Mouse (Mus musculus) liver, postnatal 0 days (tissue): ENCODE results near the gene Apmap. TPM values are rescaled to one million over a fixed set of nuclear protein-coding genes. Genes with fewer than 3 reads are reported as not detected.

Experiments used
- ATAC-seq: fragments of 200-750 bp; cut with Nextera tagmentation; 2 replicates; pipeline ENCODE4 v1.8.0; 2017; ENCODE audit warnings: mild to moderate bottlenecking, moderate library complexity
- DNase-seq: peaks from one replicate; pipeline ENCODE4 v3.0.0-alpha.2; 2016
- H3K27ac ChIP-seq: fragments of 300-500 bp; sonication (generic); 2 replicates; pipeline ENCODE4 v1.5.1; 2014; ENCODE audit warnings: antibody characterized with exemption, moderate library complexity, mild to moderate bottlenecking, low read depth
- H3K27me3 ChIP-seq: fragments of 300-500 bp; sonication (generic); 2 replicates; pipeline ENCODE4 v1.6.1; 2014; ENCODE audit warnings: low read length, control low read depth, mixed read lengths; ENCODE audit not compliant: insufficient read depth
- H3K36me3 ChIP-seq: fragments of 300-500 bp; sonication (generic); replicated peaks from 2 replicates; pipeline ENCODE4 v1.6.1; 2014; ENCODE audit warnings: mild to moderate bottlenecking, control low read depth, low read length, moderate library complexity, mixed read lengths; ENCODE audit not compliant: insufficient read depth
- H3K4me1 ChIP-seq: fragments of 300-500 bp; sonication (generic); 2 replicates; pipeline ENCODE4 v1.6.1; 2014; ENCODE audit warnings: antibody characterized with exemption, mild to moderate bottlenecking, control low read depth; ENCODE audit not compliant: insufficient read depth
- H3K4me2 ChIP-seq: fragments of 300-500 bp; sonication (generic); 2 replicates; pipeline ENCODE4 v1.6.1; 2014; ENCODE audit warnings: low read depth, mild to moderate bottlenecking, low read length, moderate library complexity, mixed read lengths
- H3K4me3 ChIP-seq: fragments of 300-500 bp; sonication (generic); 2 replicates; pipeline ENCODE4 v1.5.1; 2014; ENCODE audit warnings: low read depth, low read length
- H3K9ac ChIP-seq: fragments of 300-500 bp; sonication (generic); replicated peaks from 2 replicates; pipeline ENCODE4 v1.6.1; 2014; ENCODE audit warnings: mild to moderate bottlenecking, moderate library complexity
- H3K9me3 ChIP-seq: fragments of 300-500 bp; sonication (generic); 2 replicates; pipeline ENCODE4 v1.6.1; 2016; ENCODE audit warnings: mild to moderate bottlenecking, control low read depth, low read length, mixed read lengths
- CTCF ChIP-seq: sonication (generic); IDR thresholded peaks from 2 replicates; pipeline ENCODE4 v1.5.1; 2016; ENCODE audit warnings: antibody characterized with exemption, low read depth
- EP300 ChIP-seq: IDR thresholded peaks from 2 replicates; pipeline ENCODE4 v1.6.1; 2016; ENCODE audit warnings: antibody characterized with exemption, low read depth, mild to moderate bottlenecking
- WGBS: fragments of 180-500 bp; shearing (Covaris S2); extraction: QIAGEN DNeasy Blood & Tissue Kit; methylation state at CpG from one replicate; pipeline ENCODE4 v1.1.7; 2014; ENCODE audit not compliant: insufficient replicate concordance; 5-methylcytosine and 5-hydroxymethylcytosine counted together
- polyA plus RNA-seq: library from polyadenylated mRNA; unstranded; fragments of >200 nt; fragmentation: Nextera tagmentation; extraction: Ambion mirVana; gene quantifications from 2 replicates; pipeline ENCODE4 v1.2.1, GENCODE M21; 2015

Gene Apmap
- polyA plus RNA-seq, 1 experiment from 2014 or later = 46.0 TPM

- DNase-seq (no peak), ATAC-seq (no peak)
- H3K27me3 ChIP-seq = no peaks in the 10 kb centered on the region
- H3K9ac ChIP-seq = no peak overlapping the region
- no peaks in the 10 kb centered on the region for H3K9me3 ChIP-seq
- H3K4me2 ChIP-seq = no peak overlapping the region
- peaks cover 12% of the 10 kb centered on the region for H3K36me3 ChIP-seq
- no peak for TF ChIP-seq CTCF
- TF ChIP-seq EP300 = no peak
- no peak overlapping the region for H3K4me3 ChIP-seq
- WGBS = 84% methylated on average over 8 of the region's 8 CpGs
- H3K27ac ChIP-seq = peak overlapping the region; percentile 18; the same call in 1 of the 2 replicates
- peaks cover 17% of the 10 kb centered on the region for H3K4me1 ChIP-seq
Observed at GRCm38 (mm10) chr2:150643726-150644415, 35.5 kb upstream of the Apmap start.

GRCm38 (mm10) chr2:150643166-150643565, 34.8 kb upstream of the Apmap start:
- Histone ChIP-seq H3K9ac (no peak overlapping the region), H3K9me3 (no peaks in the 10 kb centered on the region), H3K27ac (no peak overlapping the region), H3K4me1 (peaks cover 15% of the 10 kb centered on the region), H3K4me3 (no peak overlapping the region), H3K27me3 (no peaks in the 10 kb centered on the region), H3K36me3 (peaks cover 15% of the 10 kb centered on the region), H3K4me2 (no peak overlapping the region)
- TF ChIP-seq EP300 = no peak
- no peak for TF ChIP-seq CTCF
- DNase-seq (no peak), ATAC-seq (no peak)
- 77% methylated on average over 1 of the region's 1 CpGs for WGBS

- Histone ChIP-seq H3K4me2 (no peak overlapping the region), H3K9ac (no peak overlapping the region), H3K27ac (no peak overlapping the region), H3K4me3 (no peak overlapping the region), H3K36me3 (peaks cover 34% of the 10 kb centered on the region), H3K9me3 (no peaks in the 10 kb centered on the region), H3K4me1 (0 out of 2 replicates have a peak, but pooled peaks cover 3% of the 10 kb centered on the region), H3K27me3 (no peaks in the 10 kb centered on the region)
- peak; percentile 45 for ATAC-seq
- TF ChIP-seq EP300 (0 out of 2 replicates have a peak, but pooled peaks have one; percentile 8), CTCF (no peak)
- WGBS = 53% methylated on average over 2 of the region's 2 CpGs
- DNase-seq = no peak
Observed at GRCm38 (mm10) chr2:150638370-150638733, 30.0 kb upstream of the Apmap start.

GRCm38 (mm10) chr2:150637702-150638369, 29.5 kb upstream of the Apmap start:
- ATAC-seq (no peak), DNase-seq (no peak)
- Histone ChIP-seq H3K9ac (no peak overlapping the region), H3K9me3 (no peaks in the 10 kb centered on the region), H3K4me3 (no peak overlapping the region), H3K4me2 (no peak overlapping the region), H3K4me1 (0 out of 2 replicates have a peak, but pooled peaks cover 3% of the 10 kb centered on the region), H3K27ac (no peak overlapping the region), H3K36me3 (peaks cover 34% of the 10 kb centered on the region), H3K27me3 (no peaks in the 10 kb centered on the region)
- WGBS = 78% methylated on average over 6 of the region's 6 CpGs
- TF ChIP-seq CTCF (no peak), EP300 (no peak)

GRCm38 (mm10) chr2:150635877-150636446, 27.6 kb upstream of the Apmap start:
- ATAC-seq = peak; percentile 62
- no peak overlapping the region for H3K4me2 ChIP-seq
- no peak overlapping the region for H3K4me3 ChIP-seq
- H3K4me1 ChIP-seq = 0 out of 2 replicates have a peak, but pooled peaks cover 3% of the 10 kb centered on the region
- H3K9me3 ChIP-seq = no peaks in the 10 kb centered on the region
- no peaks in the 10 kb centered on the region for H3K27me3 ChIP-seq
- TF ChIP-seq CTCF (no peak), EP300 (peak; percentile 48; the same call in 1 of the 2 replicates)
- peaks cover 34% of the 10 kb centered on the region for H3K36me3 ChIP-seq
- H3K27ac ChIP-seq = no peak overlapping the region
- no peak for DNase-seq
- no peak overlapping the region for H3K9ac ChIP-seq
- WGBS = 71% methylated on average over 3 of the region's 3 CpGs

GRCm38 (mm10) chr2:150629255-150629654, 20.9 kb upstream of the Apmap start:
- no peak for ATAC-seq
- H3K36me3 ChIP-seq = peaks cover 55% of the 10 kb centered on the region

More at GRCm38 (mm10) chr2:150629255-150629654, 20.9 kb upstream of the Apmap start:
- no peak for TF ChIP-seq CTCF
- no peak for TF ChIP-seq EP300
- no peaks in the 10 kb centered on the region for H3K27me3 ChIP-seq
- H3K4me3 ChIP-seq = no peak overlapping the region
- no peak for DNase-seq
- H3K9me3 ChIP-seq = no peaks in the 10 kb centered on the region
- H3K4me1 ChIP-seq = no peaks in the 10 kb centered on the region
- H3K27ac ChIP-seq = no peak overlapping the region
- H3K4me2 ChIP-seq = no peak overlapping the region
- H3K9ac ChIP-seq = no peak overlapping the region
- 79% methylated on average over 4 of the region's 4 CpGs for WGBS
